Mouse (Mus musculus) intestine, postnatal 0 days (tissue): ENCODE measurements around the gene Myo1b. TPM values are rescaled to one million over a fixed set of nuclear protein-coding genes. Genes with fewer than 3 reads are reported as not detected.

Experiments
- ATAC-seq: fragments of 200-750 bp; cut with Nextera tagmentation; 2 replicates; pipeline ENCODE4 v1.8.0; 2017; ENCODE audit warnings: mild to moderate bottlenecking, moderate TSS enrichment, moderate library complexity
- H3K27ac ChIP-seq: fragments of 300-500 bp; sonication (generic); 2 replicates; pipeline ENCODE4 v1.5.1; 2014; ENCODE audit warnings: mild to moderate bottlenecking, low read depth, low read length, moderate library complexity
- H3K27me3 ChIP-seq: fragments of 300-500 bp; sonication (generic); replicated peaks from 2 replicates; pipeline ENCODE4 v1.6.1; 2014; ENCODE audit warnings: low read length, mixed read lengths; ENCODE audit not compliant: control insufficient read depth, insufficient read depth
- H3K36me3 ChIP-seq: fragments of 300-500 bp; sonication (generic); 2 replicates; pipeline ENCODE4 v1.6.1; 2014; ENCODE audit warnings: mild to moderate bottlenecking, moderate library complexity; ENCODE audit not compliant: control insufficient read depth, insufficient read depth
- H3K4me1 ChIP-seq: fragments of 300-500 bp; sonication (generic); replicated peaks from 2 replicates; pipeline ENCODE4 v1.6.1; 2014; ENCODE audit warnings: antibody characterized with exemption, low read length, mixed read lengths; ENCODE audit not compliant: control insufficient read depth, insufficient read depth
- H3K4me2 ChIP-seq: fragments of 300-500 bp; sonication (generic); replicated peaks from 2 replicates; pipeline ENCODE4 v1.6.1; 2014; ENCODE audit warnings: low read depth, mild to moderate bottlenecking, moderate library complexity
- H3K4me3 ChIP-seq: fragments of 300-500 bp; sonication (generic); 2 replicates; pipeline ENCODE4 v1.5.1; 2014; ENCODE audit warnings: low read depth, low read length
- H3K9ac ChIP-seq: fragments of 300-500 bp; sonication (generic); 2 replicates; pipeline ENCODE4 v1.6.1; 2014; ENCODE audit warnings: mild to moderate bottlenecking, low read depth, low read length
- H3K9me3 ChIP-seq: fragments of 300-500 bp; sonication (generic); 2 replicates; pipeline ENCODE4 v1.6.1; 2016; ENCODE audit warnings: mixed run types; ENCODE audit not compliant: control insufficient read depth
- CTCF ChIP-seq: sonication (generic); IDR thresholded peaks from 2 replicates; pipeline ENCODE4 v1.5.1; 2016; ENCODE audit warnings: low read depth, mild to moderate bottlenecking, control low read depth, antibody characterized with exemption, moderate library complexity
- WGBS: fragments of 180-500 bp; shearing (Covaris S2); extraction: QIAGEN DNeasy Blood & Tissue Kit; methylation state at CpG from one replicate; pipeline ENCODE4 v1.1.7; 2014; 5-methylcytosine and 5-hydroxymethylcytosine counted together
- polyA plus RNA-seq: library from polyadenylated mRNA; unstranded; fragments of >200 nt; fragmentation: Nextera tagmentation; extraction: Ambion mirVana; gene quantifications from 2 replicates; pipeline ENCODE4 v1.2.1, GENCODE M21; 2015

Gene Myo1b
- polyA plus RNA-seq, 1 experiment from 2014 or later: 15.8 TPM

DNA sequence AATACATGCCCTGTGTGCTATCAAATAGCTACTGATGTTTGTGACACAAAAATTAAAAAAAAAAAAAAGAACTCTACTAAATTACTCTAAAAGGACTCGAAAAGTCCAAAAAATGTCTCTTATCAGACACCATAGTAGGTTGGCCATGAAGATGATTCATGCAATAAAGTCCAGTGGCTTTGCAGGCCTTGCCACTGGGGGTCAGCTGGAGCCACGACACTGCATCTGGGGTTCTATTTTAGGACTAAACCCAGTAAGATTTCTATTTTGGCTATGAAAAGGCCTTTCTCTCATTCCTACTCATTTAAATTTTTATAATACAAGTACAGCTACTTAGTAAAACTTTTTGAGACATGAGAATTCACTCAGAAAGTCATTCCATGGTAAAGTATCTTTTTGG lies 205.0 kb downstream of the Myo1b start:
- H3K9me3 ChIP-seq: no peaks in the 10 kb centered on the region
- H3K36me3 ChIP-seq: no peaks in the 10 kb centered on the region
- H3K27me3 ChIP-seq: no peaks in the 10 kb centered on the region
- no peak overlapping the region for H3K4me3 ChIP-seq
- H3K4me1 ChIP-seq: no peaks in the 10 kb centered on the region
- no peak overlapping the region for H3K9ac ChIP-seq
- H3K27ac ChIP-seq: no peak overlapping the region
- no peak overlapping the region for H3K4me2 ChIP-seq
- WGBS: 81% methylated on average over 2 of the region's 2 CpGs
- TF ChIP-seq CTCF: no peak
- no peak for ATAC-seq

DNA sequence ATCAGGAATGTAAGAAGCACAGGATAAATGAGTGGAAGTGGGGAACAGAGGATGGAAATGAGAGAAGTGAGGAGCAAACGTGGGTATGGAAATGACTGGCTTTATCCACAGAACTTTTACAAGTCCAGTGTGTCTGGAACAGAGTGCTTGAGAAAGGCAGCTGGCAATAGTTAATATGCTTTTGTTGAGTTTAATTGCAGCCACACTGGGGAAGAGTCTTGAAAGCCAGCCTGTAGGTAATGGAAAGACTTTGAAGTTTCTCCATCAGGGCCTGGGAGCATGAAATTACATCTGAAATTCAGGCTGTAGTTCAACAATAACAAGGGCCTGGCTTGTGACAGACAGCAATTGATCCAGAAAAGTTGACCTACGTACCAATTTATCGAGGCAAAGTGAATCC lies 209.8 kb downstream of the Myo1b start:
- WGBS: 88% methylated on average over 3 of the region's 3 CpGs
- H3K9me3 ChIP-seq: no peaks in the 10 kb centered on the region
- no peaks in the 10 kb centered on the region for H3K4me1 ChIP-seq
- no peaks in the 10 kb centered on the region for H3K27me3 ChIP-seq
- H3K9ac ChIP-seq: no peak overlapping the region
- ATAC-seq: no peak
- H3K36me3 ChIP-seq: no peaks in the 10 kb centered on the region
- no peak for TF ChIP-seq CTCF
- no peak overlapping the region for H3K4me2 ChIP-seq
- H3K27ac ChIP-seq: no peak overlapping the region
- no peak overlapping the region for H3K4me3 ChIP-seq

DNA sequence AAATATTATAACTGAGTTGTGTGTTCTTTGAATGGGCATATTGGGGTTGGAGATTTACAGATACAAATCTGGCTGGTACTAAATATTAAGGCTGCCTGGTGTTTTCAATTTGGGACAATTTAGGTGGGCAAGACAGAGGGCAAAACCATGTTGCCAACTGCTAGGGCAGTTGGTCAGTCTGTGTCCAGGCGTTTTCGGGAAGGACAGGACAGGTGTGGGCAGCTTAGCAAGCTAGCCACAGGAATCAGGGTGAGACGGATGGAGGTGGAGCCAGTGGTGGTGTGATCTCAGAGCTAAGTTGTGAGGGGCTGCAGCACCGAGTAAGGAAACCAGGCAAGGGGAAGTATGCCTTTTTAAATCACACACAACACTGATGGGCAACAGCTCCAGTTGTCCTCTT lies 211.3 kb downstream of the Myo1b start:
- no peak overlapping the region for H3K4me3 ChIP-seq
- H3K36me3 ChIP-seq: no peaks in the 10 kb centered on the region
- no peaks in the 10 kb centered on the region for H3K4me1 ChIP-seq
- no peaks in the 10 kb centered on the region for H3K27me3 ChIP-seq
- WGBS: 81% methylated on average over 4 of the region's 4 CpGs
- H3K9me3 ChIP-seq: no peaks in the 10 kb centered on the region
- no peak overlapping the region for H3K9ac ChIP-seq
- no peak for TF ChIP-seq CTCF
- H3K4me2 ChIP-seq: no peak overlapping the region
- no peak overlapping the region for H3K27ac ChIP-seq
- ATAC-seq: no peak

Other genes with a start within 250 kb of the Myo1b start
- 0.38 and 0.77 TPM in 2 replicates for gene Stat4, start 71.1 kb upstream of the Myo1b start, polyA plus RNA-seq
- gene Stat1, start 203.4 kb upstream of the Myo1b start, polyA plus RNA-seq: 62.6 and 67.2 TPM in 2 replicates